Mouse (Mus musculus): ENCODE measurements at regions not wholly inside any gene's neighbourhood (a gene's known extent, or its start where the extent isn't known, plus 50 kb on each side); places are given as distances from the start of the nearest gene placed in this dataset.

DNA sequence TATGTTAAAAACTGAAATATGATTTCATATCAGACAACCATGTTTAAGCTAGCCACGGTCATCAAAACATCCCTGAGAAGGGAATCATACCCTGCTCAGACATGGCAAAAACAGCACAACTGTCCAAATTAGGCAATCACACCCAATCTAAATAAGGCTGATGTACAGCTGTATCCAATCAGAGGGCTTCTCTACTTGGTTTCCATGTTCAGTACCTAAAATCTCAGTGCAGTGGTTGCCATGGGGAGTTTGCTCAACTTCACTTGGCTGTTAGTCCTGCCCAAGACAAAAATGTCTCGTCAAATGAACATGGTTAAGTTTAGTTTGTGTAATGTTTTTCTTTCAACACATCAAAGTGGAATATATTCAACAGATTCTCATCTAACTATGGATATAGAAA, 987.0 kb downstream of the Cdh9 start:
- DNase-seq: no peak

- DNase-seq: no peak
Observed at GRCm38 (mm10) chr15:17730651-17731050, 1002.1 kb downstream of the Cdh9 start.

GRCm38 (mm10) chr15:17770225-17770677, 1041.7 kb downstream of the Cdh9 start:
- DNase-seq: no peak

- DNase-seq: no peak
Observed at GRCm38 (mm10) chr15:17779788-17780187, 1039.0 kb upstream of the Cdh10 start.

GRCm38 (mm10) chr15:17783368-17783767, 1035.4 kb upstream of the Cdh10 start:
- no peak for DNase-seq

DNA sequence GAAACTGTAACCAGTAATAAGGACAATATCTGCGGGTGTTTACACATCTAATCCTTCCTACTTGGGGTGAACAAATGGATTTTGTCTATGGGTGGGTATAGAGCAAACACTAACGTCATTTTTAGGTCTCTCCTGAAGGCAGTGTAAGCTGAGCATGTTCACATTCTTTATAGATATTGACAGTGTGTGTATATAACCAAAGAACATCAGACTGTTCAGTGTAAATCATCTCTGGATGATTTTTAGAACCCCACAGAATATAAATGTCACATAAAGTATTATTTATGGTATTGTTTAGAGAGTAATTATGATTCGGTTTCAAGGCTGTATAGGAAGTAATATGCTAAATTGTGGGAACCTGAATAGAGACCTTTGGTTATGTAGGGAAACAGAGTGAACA, 1021.2 kb upstream of the Cdh10 start:
- DNase-seq: no peak

DNA sequence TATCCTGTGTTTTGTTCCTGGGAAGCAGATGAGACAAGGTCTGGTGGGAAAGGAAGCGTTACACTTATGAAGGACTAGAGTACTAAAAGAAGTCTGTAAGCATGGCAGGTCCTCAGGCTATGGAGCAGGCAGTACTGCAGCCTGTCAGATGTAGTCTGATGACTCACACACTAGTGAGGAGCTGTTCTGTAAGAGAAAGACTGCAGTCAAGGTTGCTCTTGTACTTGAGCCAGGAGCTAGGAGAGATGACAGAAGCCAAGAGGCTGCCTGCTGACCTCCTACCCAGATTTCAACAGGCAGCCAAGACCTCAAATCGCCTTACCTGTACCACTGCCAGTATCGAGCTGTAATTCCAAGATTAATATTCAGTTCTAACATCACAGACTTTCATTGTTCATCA, 1017.3 kb upstream of the Cdh10 start:
- DNase-seq: peak; percentile 84 to 92

GRCm38 (mm10) chr15:17803107-17803506, 1015.6 kb upstream of the Cdh10 start:
- peak; percentile 75 to 86 for DNase-seq

DNA sequence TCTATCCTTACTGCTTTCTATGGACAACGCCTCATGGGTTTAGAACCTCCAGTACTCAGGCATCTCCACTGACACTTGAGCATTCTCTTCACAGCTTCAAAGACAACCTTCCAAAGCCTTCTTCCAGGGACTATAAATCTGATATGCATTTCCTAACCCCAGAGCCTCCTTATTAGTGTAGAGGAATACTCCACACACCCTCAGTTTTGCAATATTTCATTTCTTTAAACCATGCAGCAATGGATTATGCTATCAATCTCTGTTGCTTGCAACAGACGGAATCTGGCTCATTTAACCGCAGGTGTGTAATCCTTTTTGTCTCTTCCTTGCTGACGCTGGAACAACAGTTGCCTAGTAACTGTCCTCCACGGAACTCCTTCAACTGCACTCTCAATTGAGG, 988.4 kb upstream of the Cdh10 start:
- DNase-seq: no peak

DNA sequence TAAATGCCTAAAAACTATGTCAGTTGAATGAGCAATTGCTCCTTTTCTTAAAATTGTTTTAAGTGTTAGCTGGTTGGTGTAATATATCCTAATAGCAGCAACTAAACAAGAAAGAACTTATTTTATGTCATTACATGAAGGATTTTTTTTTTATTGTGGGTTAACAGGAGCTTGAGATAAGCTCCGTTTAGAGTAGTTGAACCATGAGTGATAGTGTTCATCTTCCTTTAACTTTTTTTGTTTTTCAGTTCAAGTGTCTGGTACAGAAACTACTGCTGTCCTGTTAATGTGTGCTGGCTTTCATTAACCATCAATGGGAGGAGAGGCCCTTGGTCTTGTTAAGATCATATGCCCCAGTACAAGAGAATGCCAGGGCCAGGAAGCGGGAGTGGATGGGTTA, 986.8 kb upstream of the Cdh10 start:
- DNase-seq: no peak

- no peak for DNase-seq
Observed at GRCm38 (mm10) chr15:17880168-17880567, 938.6 kb upstream of the Cdh10 start.

DNA sequence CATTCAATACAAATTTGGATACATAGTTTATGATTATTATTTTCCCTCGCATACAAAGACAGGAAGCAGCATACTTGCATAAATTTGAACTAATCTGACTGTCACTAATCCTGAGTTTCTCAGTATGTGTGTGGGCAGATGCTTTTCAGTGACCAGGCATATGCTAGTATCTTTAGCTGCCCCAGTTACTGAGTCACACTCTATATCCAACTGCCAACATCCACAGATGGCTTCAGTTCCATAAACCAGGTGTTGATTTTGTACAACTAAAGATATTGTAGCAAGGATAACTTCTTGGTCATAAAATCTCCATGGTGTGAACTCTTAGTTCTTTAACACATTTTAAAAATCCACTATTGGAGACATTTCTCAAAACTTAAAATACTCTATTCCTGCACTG, 929.4 kb upstream of the Cdh10 start:
- peak in 1 of 2 experiments; percentile 4 for DNase-seq

GRCm38 (mm10) chr15:17900026-17900425, 918.7 kb upstream of the Cdh10 start:
- no peak for DNase-seq

DNA sequence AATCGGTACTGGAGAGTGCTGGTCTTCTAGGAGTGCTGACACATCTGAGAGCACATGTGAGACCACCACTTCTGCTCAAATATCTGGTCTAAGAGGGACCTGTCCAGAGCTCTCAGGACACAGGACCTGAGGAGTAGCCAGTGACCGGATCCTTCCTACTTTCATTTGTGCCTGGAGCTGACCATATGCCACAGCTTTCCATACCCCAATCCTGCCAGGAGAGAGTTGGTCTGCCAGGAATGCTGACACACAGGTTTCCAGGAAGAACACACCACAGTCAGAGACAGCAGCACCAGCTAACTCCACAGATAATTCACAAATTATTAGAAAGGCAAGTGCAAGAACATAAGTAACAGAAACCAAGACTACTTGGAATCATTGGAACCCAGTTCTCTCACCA, 906.5 kb upstream of the Cdh10 start:
- peak; percentile 37 to 64 for DNase-seq

- DNase-seq: peak; percentile 23 to 55
Observed at GRCm38 (mm10) chr15:17932573-17932972, 886.2 kb upstream of the Cdh10 start.

DNA sequence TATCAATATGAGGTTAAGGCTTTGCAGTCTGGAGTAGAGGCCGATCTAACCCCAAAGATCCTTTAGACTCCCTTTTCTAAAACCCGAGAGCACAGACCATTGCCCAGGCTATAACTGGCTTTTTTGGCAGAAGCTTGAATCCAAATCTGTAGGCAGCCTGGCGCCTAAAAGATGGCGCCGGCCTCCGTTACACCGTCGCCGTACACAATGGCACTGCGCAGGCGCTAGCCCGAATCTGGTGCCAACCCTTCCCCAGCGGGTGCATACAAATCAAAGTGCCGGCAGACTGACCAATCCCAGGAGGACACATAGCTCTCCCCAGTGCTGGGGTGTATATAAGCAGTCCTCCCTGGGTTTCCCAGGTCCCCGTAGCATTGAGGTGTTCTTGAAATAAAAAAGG, 884.9 kb upstream of the Cdh10 start:
- DNase-seq: peak in 1 of 2 experiments; percentile 13

DNA sequence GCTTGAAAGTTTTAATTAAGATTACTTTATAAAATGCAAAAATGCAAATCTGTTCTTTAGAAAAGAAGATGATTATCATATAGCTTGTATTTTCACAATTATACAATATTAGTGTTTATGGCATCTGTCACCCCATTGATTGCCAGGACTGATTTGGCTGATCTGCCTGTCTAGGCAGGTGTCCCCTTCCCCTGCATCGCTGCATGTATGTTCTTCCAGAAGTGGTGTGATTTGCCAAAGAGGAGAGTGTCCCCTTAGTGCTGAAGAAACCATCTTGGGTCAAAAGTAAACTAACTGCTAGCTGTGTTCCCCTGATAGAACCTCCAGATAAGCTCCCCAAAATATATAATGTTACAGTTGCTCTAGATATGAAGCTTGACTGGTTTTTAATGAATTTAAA, 883.3 kb upstream of the Cdh10 start:
- DNase-seq: peak; percentile 75 to 84

- DNase-seq: no peak
Observed at GRCm38 (mm10) chr15:17962778-17963177, 856.0 kb upstream of the Cdh10 start.

- no peak for DNase-seq
Observed at GRCm38 (mm10) chr15:17963240-17964209, 855.2 kb upstream of the Cdh10 start.

GRCm38 (mm10) chr15:17987763-17988162, 831.0 kb upstream of the Cdh10 start:
- no peak for DNase-seq

DNA sequence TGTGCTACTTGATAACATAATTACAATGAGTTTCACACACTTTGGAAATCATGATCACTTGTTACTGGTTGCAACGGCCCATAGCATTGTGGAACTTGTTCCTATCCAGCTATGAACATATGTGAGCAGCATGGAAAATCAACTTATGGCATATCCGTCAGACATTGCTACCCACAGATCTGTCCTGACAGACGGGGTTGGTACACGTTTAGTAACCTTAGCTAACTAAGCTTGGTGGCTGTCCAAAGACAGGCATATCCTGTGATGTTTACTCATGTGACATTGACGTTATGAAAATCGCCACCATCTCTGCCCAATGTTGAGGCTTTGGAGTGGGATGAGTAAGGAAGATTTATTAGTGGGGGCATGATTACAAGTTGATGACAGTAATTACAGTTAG, 786.1 kb upstream of the Cdh10 start:
- no peak for DNase-seq

- peak; percentile 84 to 89 for DNase-seq
Observed at GRCm38 (mm10) chr15:18052219-18053030, 766.3 kb upstream of the Cdh10 start.

- no peak for DNase-seq
Observed at GRCm38 (mm10) chr15:18065515-18065914, 753.2 kb upstream of the Cdh10 start.

DNA sequence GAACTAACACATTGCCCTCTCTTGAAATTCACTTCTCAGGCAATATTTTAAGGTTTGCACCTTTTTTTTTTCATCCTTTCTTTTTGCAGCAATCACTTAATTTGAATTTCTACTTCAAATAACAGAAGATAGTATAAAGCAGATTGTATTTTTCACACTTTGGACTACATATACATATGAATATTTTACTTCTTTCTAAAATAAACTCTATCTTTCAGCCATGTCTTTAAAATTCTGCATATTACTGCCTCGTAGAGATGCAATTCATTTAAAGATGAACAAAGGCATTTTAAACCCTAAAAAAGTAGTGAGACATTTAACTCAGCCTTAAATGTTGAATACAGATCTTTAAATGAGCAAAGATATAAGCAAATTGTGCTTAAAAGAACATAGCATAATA, 739.1 kb upstream of the Cdh10 start:
- no peak for DNase-seq

All from cerebellum, postnatal 14 days (tissue).